Mouse (Mus musculus): ENCODE data around the gene Tnnt1.

DNA sequence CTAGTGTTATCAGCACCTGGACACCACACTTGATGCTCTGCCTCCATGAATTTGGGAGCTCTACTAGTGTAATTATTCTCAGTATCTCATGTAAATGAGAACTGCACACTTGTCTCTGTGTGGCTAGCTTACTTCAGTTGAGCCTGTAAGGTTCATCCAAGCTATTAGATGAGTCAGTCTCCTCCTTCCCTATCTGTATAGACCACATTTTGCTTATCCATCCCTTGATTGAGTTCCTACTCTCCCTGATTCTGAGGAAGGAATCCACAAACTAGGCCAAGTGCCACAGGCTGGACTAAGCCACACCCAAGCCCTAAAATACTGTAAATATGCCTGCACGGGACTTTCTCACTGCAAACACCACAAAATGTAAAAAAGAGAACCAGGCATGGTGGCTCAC lies 22.2 kb downstream of the Tnnt1 start:
- TF ChIP-seq CTCF (IDR thresholded peaks at IDR 0.05; ENCODE audit: insufficient read depth, low read depth, low read length), result no peak
- no peak for TF ChIP-seq POLR2A (IDR thresholded peaks at IDR 0.05; ENCODE audit: insufficient read depth, low read depth, low read length)

All from olfactory bulb, adult 2 months (tissue).